Mouse (Mus musculus): ENCODE data around the gene Lrrfip1.

Lrrfip1 gene

GRCm38 (mm10) chr1:90998891-90999611 lies 514 bp downstream of the Lrrfip1 start:
- DNase-seq (ENCODE audit: low read depth): no peak

GRCm38 (mm10) chr1:90999911-91000601 lies 1.5 kb downstream of the Lrrfip1 start:
- DNase-seq (ENCODE audit: low read depth): no peak

- DNase-seq (ENCODE audit: low read depth): no peak
These were observed 2.6 kb downstream of the Lrrfip1 start for GRCm38 (mm10) chr1:91001101-91001500.

GRCm38 (mm10) chr1:91001871-91002539 lies 3.5 kb downstream of the Lrrfip1 start:
- DNase-seq (ENCODE audit: low read depth): no peak

- DNase-seq (ENCODE audit: low read depth): no peak
These were observed 4.1 kb downstream of the Lrrfip1 start for GRCm38 (mm10) chr1:91002641-91003040.

- DNase-seq (ENCODE audit: low read depth): no peak
These were observed 5.2 kb downstream of the Lrrfip1 start for GRCm38 (mm10) chr1:91003522-91004253.

- no peak for DNase-seq (ENCODE audit: low read depth)
These were observed 7.5 kb downstream of the Lrrfip1 start for GRCm38 (mm10) chr1:91006037-91006436.

- no peak for DNase-seq (ENCODE audit: low read depth)
These were observed 8.2 kb downstream of the Lrrfip1 start for GRCm38 (mm10) chr1:91006708-91007107.

- DNase-seq (ENCODE audit: low read depth): no peak
These were observed 9.7 kb downstream of the Lrrfip1 start for GRCm38 (mm10) chr1:91008147-91008682.

GRCm38 (mm10) chr1:91008746-91009145 lies 10.2 kb downstream of the Lrrfip1 start:
- DNase-seq (ENCODE audit: low read depth): no peak

GRCm38 (mm10) chr1:91009266-91009665 lies 10.7 kb downstream of the Lrrfip1 start:
- DNase-seq (ENCODE audit: low read depth): no peak

- no peak for DNase-seq (ENCODE audit: low read depth)
These were observed 11.7 kb downstream of the Lrrfip1 start for GRCm38 (mm10) chr1:91010216-91010615.

- no peak for DNase-seq (ENCODE audit: low read depth)
These were observed 12.2 kb downstream of the Lrrfip1 start for GRCm38 (mm10) chr1:91010716-91011115.

- no peak for DNase-seq (ENCODE audit: low read depth)
These were observed 12.8 kb downstream of the Lrrfip1 start for GRCm38 (mm10) chr1:91011336-91011735.

- DNase-seq (ENCODE audit: low read depth): no peak
These were observed 15.3 kb downstream of the Lrrfip1 start for GRCm38 (mm10) chr1:91013803-91014202.

GRCm38 (mm10) chr1:91015571-91015970 lies 17.0 kb downstream of the Lrrfip1 start:
- no peak for DNase-seq (ENCODE audit: low read depth)

- no peak for DNase-seq (ENCODE audit: low read depth)
These were observed 18.7 kb downstream of the Lrrfip1 start for GRCm38 (mm10) chr1:91017111-91017758.

GRCm38 (mm10) chr1:91019346-91019745 lies 20.8 kb downstream of the Lrrfip1 start:
- DNase-seq (ENCODE audit: low read depth): no peak

- DNase-seq (ENCODE audit: low read depth): peak; percentile 67
These were observed 22.8 kb downstream of the Lrrfip1 start for GRCm38 (mm10) chr1:91021304-91021703.

GRCm38 (mm10) chr1:91022157-91022895 lies 23.8 kb downstream of the Lrrfip1 start:
- no peak for DNase-seq (ENCODE audit: low read depth)

- DNase-seq (ENCODE audit: low read depth): no peak
These were observed 24.7 kb downstream of the Lrrfip1 start for GRCm38 (mm10) chr1:91023230-91023629.

Data from induced T-regulatory cell, adult 2 months (primary cell).